Mouse (Mus musculus) gastrocnemius, postnatal 36 days (tissue): Measurements from ENCODE around the gene Cygb. TPM values are rescaled to one million over a fixed set of nuclear protein-coding genes. Genes with fewer than 3 reads are reported as not detected.
"Not testable (repeated sequence)": the region's sequence is repeated elsewhere in the genome, so short reads cannot be mapped to it uniquely, and the experiment has no call there.

Source experiments
- DNase-seq, 2 experiments: peaks; one replicate each; pipeline ENCODE4 v3.0.0; 2022
- intact Hi-C: fragments of 180-260 bp; cut with DNase I; formaldehyde crosslinking; loops from one replicate; pipeline ENCODE4 v1.15.1; 2025
- total RNA-seq, 2 experiments: library from RNA; stranded (reverse); gene quantifications; 2 replicates each; pipeline ENCODE4 v1.2.3; 2021

Cygb gene
- total RNA-seq, 2 experiments from 2014 or later: 8.4 to 13.6 TPM

GRCm38 (mm10) chr11:116676175-116676976 is 22.3 kb upstream of the Cygb start:
- intact Hi-C loops: no loop called here
- no peak for DNase-seq

DNA sequence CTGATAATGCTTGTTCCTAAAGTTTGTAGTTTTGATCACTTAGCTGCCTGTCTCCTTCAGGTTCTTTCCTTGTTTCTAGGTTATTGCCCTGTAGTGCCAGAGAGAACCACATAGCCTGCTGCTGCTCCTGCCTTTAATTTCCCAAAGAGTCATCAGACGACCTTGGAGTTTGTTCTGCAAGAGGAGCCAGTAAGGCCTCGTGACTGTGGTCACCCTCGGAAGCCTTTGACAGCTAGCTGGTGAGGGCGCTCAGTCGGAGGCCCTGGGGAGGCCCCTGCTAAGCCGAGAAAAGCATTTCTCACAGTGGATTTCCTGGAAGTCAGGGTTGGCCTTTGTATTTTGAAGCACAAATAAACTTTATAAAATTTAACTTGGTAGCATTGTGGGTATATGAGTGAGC is 21.3 kb upstream of the Cygb start:
- intact Hi-C loops: not testable (repeated sequence)

GRCm38 (mm10) chr11:116674616-116675379 is 20.7 kb upstream of the Cygb start:
- intact Hi-C loops: no loop called here

More for the DNA sequence above, 21.3 kb upstream of the Cygb start:
- DNase-seq: not testable (repeated sequence)

GRCm38 (mm10) chr11:116673410-116673809 is 19.3 kb upstream of the Cygb start:
- DNase-seq: no peak

More at GRCm38 (mm10) chr11:116674616-116675379, 20.7 kb upstream of the Cygb start:
- DNase-seq: no peak

DNA sequence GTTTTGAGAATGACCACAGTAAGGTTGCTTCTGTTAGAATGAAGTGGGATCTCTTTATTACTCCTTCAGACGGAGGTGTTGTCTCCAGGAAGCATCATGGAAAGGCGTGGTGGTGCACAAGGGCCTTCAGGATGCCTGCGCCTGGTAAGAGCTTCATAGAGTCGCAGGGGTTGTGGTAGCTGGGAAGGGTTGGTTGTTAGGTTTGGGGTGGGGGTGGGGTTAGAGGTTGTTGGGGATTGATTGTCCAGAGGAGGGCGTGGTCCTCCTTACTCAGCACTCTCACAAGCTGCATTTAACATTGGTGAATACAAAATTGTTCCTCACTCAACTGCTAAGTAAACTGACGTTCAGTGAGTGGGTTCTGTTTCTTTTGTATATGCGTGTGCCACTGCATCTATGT is 18.5 kb upstream of the Cygb start:
- intact Hi-C loops: no loop called here
- DNase-seq: no peak

More at GRCm38 (mm10) chr11:116673410-116673809, 19.3 kb upstream of the Cygb start:
- intact Hi-C loops: no loop called here

- DNase-seq: no peak
- intact Hi-C loops: loop anchor here (2.0 kb wide), 1 partner anchor 137 kb away; no protein-coding TSS in a partner anchor
These were observed 17.8 kb upstream of the Cygb start for GRCm38 (mm10) chr11:116671845-116672434.

- intact Hi-C loops: loop anchor here (2.0 kb wide), 1 partner anchor 138 kb away; no protein-coding TSS in a partner anchor
- peak; percentile 98 for DNase-seq
These were observed 17.2 kb upstream of the Cygb start for GRCm38 (mm10) chr11:116671112-116671844.

GRCm38 (mm10) chr11:116670386-116670785 is 16.3 kb upstream of the Cygb start:
- intact Hi-C loops: loop anchor here (2.0 kb wide), 1 partner anchor 138 kb away; no protein-coding TSS in a partner anchor
- DNase-seq: no peak

GRCm38 (mm10) chr11:116669787-116670365 is 15.8 kb upstream of the Cygb start:
- no peak for DNase-seq
- intact Hi-C loops: loop anchor here (1.0 to 2.0 kb wide), 2 partner anchors 27 to 139 kb away; no protein-coding TSS in a partner anchor

- no peak for DNase-seq
- intact Hi-C loops: loop anchor here (1.0 kb wide), 1 partner anchor 26 kb away; no protein-coding TSS in a partner anchor
These were observed 15.2 kb upstream of the Cygb start for GRCm38 (mm10) chr11:116669316-116669715.

GRCm38 (mm10) chr11:116668839-116669238 is 14.7 kb upstream of the Cygb start:
- intact Hi-C loops: loop anchor here (1.0 kb wide), 1 partner anchor 26 kb away; no protein-coding TSS in a partner anchor

DNA sequence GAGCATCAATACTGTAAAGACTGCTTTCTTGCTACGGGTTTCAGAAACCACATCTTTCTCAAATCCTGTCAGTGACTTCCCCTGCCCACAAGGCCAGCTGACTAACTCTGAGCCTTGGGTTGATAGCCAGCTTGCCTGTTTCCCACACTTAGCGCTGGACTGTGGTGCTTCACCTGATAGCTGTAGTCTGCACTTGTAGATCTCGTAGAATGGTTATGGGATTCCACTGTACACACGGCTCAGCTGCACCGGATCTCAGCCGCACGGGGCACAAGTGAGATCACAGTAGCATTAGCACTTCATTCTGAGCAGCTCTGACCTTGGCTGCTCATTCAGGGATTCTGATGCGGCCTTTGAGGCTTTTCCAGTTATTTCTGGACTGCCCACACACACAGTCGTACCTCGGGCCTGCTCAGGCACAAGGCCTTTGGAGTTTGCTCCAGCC is 14.3 kb upstream of the Cygb start:
- DNase-seq: no peak
- intact Hi-C loops: no loop called here

More at GRCm38 (mm10) chr11:116668839-116669238, 14.7 kb upstream of the Cygb start:
- DNase-seq: no peak

- intact Hi-C loops: no loop called here
- no peak for DNase-seq
These were observed 13.8 kb upstream of the Cygb start for GRCm38 (mm10) chr11:116667930-116668329.

DNA sequence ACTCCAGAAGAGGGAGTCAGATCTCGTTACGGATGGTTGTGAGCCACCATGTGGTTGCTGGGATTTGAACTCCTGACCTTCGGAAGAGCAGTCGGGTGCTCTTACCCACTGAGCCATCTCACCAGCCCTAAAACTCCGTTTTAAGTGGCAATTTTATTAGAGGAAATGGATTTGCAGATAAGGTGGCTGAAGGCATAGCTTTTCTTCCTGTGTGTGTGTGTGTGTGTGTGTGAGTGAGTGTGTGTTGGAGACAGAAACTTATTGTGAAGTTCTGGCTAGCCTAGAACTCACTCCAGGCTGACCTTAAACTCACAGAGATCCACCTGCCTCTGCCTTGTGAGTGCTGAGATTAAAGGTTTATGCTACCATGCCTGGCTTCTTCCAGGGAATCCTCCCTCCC is 12.9 kb upstream of the Cygb start:
- DNase-seq, intact Hi-C loops: not testable (repeated sequence)

DNA sequence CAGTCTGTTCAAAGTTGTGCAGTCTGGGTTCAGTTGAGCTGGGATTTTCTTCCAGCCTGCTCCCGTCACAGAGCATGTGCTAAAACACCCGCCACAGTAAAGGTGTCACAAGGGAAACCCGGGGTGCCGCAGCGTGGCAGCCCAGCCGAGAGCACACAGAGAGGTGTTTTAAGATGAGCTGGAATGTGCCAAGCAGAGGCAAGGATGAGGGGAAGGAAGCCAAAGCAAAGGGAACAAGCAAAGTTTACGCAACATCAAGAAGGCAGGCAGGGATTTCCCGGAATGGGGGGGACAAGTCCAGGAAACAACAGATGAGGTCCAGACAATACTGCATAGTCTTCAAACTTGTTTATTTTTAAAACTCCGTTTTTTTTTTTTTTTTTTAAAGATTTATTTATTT is 12.5 kb upstream of the Cygb start:
- no peak for DNase-seq
- intact Hi-C loops: no loop called here

DNA sequence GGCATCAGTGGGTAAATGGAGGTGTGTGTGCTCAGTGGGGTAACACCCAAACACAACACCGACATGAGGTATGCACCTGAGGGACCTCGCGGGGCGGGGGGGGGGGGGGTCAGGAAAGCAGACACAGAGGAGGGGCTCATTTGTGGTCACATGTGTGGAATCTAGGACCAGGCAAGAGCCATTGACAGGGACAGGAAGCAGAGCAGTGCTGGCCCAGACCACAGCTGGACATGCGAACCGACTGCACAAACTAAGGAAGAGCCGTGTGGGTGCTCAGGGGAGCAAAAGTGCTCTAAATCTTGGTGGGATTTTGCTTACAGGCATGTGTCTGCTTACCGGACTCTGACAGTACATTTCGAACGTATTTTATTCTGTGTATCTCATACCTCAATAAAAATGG is 11.2 kb upstream of the Cygb start:
- intact Hi-C loops: no loop called here
- no peak for DNase-seq

DNA sequence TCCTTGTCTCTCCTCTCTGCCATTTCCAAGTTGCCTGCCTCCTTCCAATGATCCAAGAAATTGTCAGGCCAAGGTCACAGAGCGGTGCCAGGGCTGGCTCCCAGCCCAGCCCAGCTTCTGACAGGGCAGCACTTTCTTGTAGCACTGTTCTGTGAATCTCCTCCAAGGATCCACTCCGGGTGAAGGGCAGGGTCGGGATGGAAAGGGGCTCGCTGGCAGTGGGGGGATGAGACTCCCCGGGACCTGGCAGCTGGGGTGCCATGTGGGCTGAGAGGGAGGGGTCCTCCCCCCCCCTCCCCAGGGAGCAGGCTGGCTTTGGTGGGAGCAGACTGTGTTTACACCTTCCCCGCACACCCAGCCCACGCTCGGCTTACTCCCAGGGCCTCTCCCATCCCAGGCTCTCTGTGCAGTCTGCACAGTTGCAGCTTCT is 7.8 kb upstream of the Cygb start:
- no peak for DNase-seq
- intact Hi-C loops: no loop called here

- DNase-seq: no peak
- intact Hi-C loops: no loop called here
These were observed 7.3 kb upstream of the Cygb start for GRCm38 (mm10) chr11:116661291-116661947.

DNA sequence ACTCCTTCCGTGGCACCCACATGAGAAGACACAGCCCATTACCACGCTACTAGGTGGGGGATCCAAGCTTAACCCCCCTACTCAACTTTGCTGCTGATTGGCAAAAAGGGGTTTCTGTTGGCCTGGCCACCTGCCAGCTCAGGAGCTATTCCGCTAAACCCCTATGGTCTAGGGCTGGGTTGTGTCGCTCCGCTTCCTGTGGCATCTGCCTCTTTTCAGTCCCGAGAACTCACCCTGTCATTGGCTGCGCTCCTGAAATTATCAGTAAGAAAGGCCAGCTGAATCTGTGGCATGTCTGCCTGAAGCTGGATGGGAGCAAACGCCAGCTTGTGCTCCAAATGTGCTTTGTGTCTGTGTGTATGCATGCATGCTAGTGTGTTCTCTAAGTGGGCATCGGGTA is 6.1 kb upstream of the Cygb start:
- intact Hi-C loops: no loop called here
- DNase-seq: no peak
